Mouse (Mus musculus): ENCODE results near the gene Rp2. TPM values are rescaled to one million over a fixed set of nuclear protein-coding genes. Genes with fewer than 3 reads are reported as not detected.
"Not testable (repeated sequence)": the region's sequence is repeated elsewhere in the genome, so short reads cannot be mapped to it uniquely, and the experiment has no call there.

Gene Rp2
- polyA plus RNA-seq (2015; fragmentation: Nextera tagmentation; extraction: Ambion mirVana), result 12.0 and 12.3 TPM in 2 replicates

GRCm38 (mm10) chrX:20364391-20365365 is at the start of gene Rp2:
Gene Rp2 (plus strand): TSS chrX:20364481.
- no peaks in the 10 kb centered on the region for H3K9me3 ChIP-seq
- no peaks in the 10 kb centered on the region for H3K27me3 ChIP-seq (replicated peaks)
- H3K4me2 ChIP-seq, result peak within 1 kb of the TSS; percentile 70
- 9% methylated on average over 35 of the region's 35 CpGs for WGBS
- peak within 1 kb of the TSS; percentile 77 for H3K27ac ChIP-seq (replicated peaks)
- H3K4me3 ChIP-seq, result peak within 1 kb of the TSS; percentile 71
- H3K4me1 ChIP-seq, result no peaks in the 10 kb centered on the region
- no peaks in the 10 kb centered on the region for H3K36me3 ChIP-seq
- ATAC-seq (ENCODE audit: extremely low read depth, insufficient number of reproducible peaks, low FRiP score, low TSS enrichment), result peak; percentile 98
- peak within 1 kb of the TSS; percentile 84 for H3K9ac ChIP-seq

GRCm38 (mm10) chrX:20332756-20333155 is 31.5 kb upstream of the Rp2 start:
- Histone ChIP-seq H3K27ac (replicated peaks) (no peak overlapping the region), H3K36me3 (no peaks in the 10 kb centered on the region), H3K27me3 (replicated peaks) (no peaks in the 10 kb centered on the region), H3K4me1 (no peaks in the 10 kb centered on the region), H3K4me2 (no peak overlapping the region), H3K4me3 (no peak overlapping the region), H3K9me3 (no peaks in the 10 kb centered on the region), H3K9ac (no peak overlapping the region)
- ATAC-seq (ENCODE audit: extremely low read depth, insufficient number of reproducible peaks, low FRiP score, low TSS enrichment), result no peak
- 47% methylated on average over 1 of the region's 1 CpGs for WGBS

- Histone ChIP-seq H3K4me3 (no peak overlapping the region), H3K4me1 (no peaks in the 10 kb centered on the region), H3K4me2 (no peak overlapping the region), H3K27ac (replicated peaks) (no peak overlapping the region), H3K27me3 (replicated peaks) (no peaks in the 10 kb centered on the region), H3K9me3 (no peaks in the 10 kb centered on the region), H3K9ac (no peak overlapping the region), H3K36me3 (no peaks in the 10 kb centered on the region)
- 16% methylated on average over 2 of the region's 2 CpGs for WGBS
- no peak for ATAC-seq (ENCODE audit: extremely low read depth, insufficient number of reproducible peaks, low FRiP score, low TSS enrichment)
Observed at GRCm38 (mm10) chrX:20335722-20336121, 28.6 kb upstream of the Rp2 start.

GRCm38 (mm10) chrX:20344980-20345379 is 19.3 kb upstream of the Rp2 start:
- ATAC-seq (ENCODE audit: extremely low read depth, insufficient number of reproducible peaks, low FRiP score, low TSS enrichment), result no peak
- H3K9me3 ChIP-seq, result no peaks in the 10 kb centered on the region
- H3K27me3 ChIP-seq (replicated peaks), result no peaks in the 10 kb centered on the region
- H3K4me1 ChIP-seq, result no peaks in the 10 kb centered on the region
- H3K4me2 ChIP-seq, result no peak overlapping the region
- no peak overlapping the region for H3K27ac ChIP-seq (replicated peaks)
- no peak overlapping the region for H3K9ac ChIP-seq
- no peak overlapping the region for H3K4me3 ChIP-seq
- H3K36me3 ChIP-seq, result no peaks in the 10 kb centered on the region

- no peak overlapping the region for H3K4me2 ChIP-seq
- ATAC-seq (ENCODE audit: extremely low read depth, insufficient number of reproducible peaks, low FRiP score, low TSS enrichment), result no peak
- H3K9me3 ChIP-seq, result no peaks in the 10 kb centered on the region
- H3K9ac ChIP-seq, result no peak overlapping the region
- H3K27me3 ChIP-seq (replicated peaks), result no peaks in the 10 kb centered on the region
- 46% methylated on average over 3 of the region's 3 CpGs for WGBS
- H3K27ac ChIP-seq (replicated peaks), result no peak overlapping the region
- no peaks in the 10 kb centered on the region for H3K36me3 ChIP-seq
- no peak overlapping the region for H3K4me3 ChIP-seq
- H3K4me1 ChIP-seq, result no peaks in the 10 kb centered on the region
Observed at GRCm38 (mm10) chrX:20346355-20346754, 17.9 kb upstream of the Rp2 start.

- WGBS, result 87% methylated on average over 4 of the region's 4 CpGs
- H3K4me3 ChIP-seq; H3K9me3 ChIP-seq; H3K9ac ChIP-seq; H3K4me1 ChIP-seq; H3K27ac ChIP-seq (replicated peaks); H3K4me2 ChIP-seq; H3K27me3 ChIP-seq (replicated peaks); H3K36me3 ChIP-seq; ATAC-seq (ENCODE audit: extremely low read depth, insufficient number of reproducible peaks, low FRiP score, low TSS enrichment): not testable (repeated sequence)
Observed at GRCm38 (mm10) chrX:20350241-20350640, 14.0 kb upstream of the Rp2 start.

GRCm38 (mm10) chrX:20355283-20355682 is 9.0 kb upstream of the Rp2 start:
- H3K36me3 ChIP-seq, result no peaks in the 10 kb centered on the region

GRCm38 (mm10) chrX:20356309-20356708 is 8.0 kb upstream of the Rp2 start:
- no peak overlapping the region for H3K9ac ChIP-seq
- WGBS, result 29% methylated on average over 3 of the region's 3 CpGs
- no peak overlapping the region for H3K27ac ChIP-seq (replicated peaks)
- no peaks in the 10 kb centered on the region for H3K4me1 ChIP-seq
- no peaks in the 10 kb centered on the region for H3K36me3 ChIP-seq
- no peak overlapping the region for H3K4me3 ChIP-seq
- H3K27me3 ChIP-seq (replicated peaks), result no peaks in the 10 kb centered on the region
- ATAC-seq (ENCODE audit: extremely low read depth, insufficient number of reproducible peaks, low FRiP score, low TSS enrichment), result no peak
- no peaks in the 10 kb centered on the region for H3K9me3 ChIP-seq
- no peak overlapping the region for H3K4me2 ChIP-seq

More at GRCm38 (mm10) chrX:20355283-20355682, 9.0 kb upstream of the Rp2 start:
- no peaks in the 10 kb centered on the region for H3K4me1 ChIP-seq
- 70% methylated on average over 1 of the region's 1 CpGs for WGBS
- no peak for ATAC-seq (ENCODE audit: extremely low read depth, insufficient number of reproducible peaks, low FRiP score, low TSS enrichment)
- H3K4me3 ChIP-seq, result no peak overlapping the region
- H3K9ac ChIP-seq, result no peak overlapping the region
- H3K27me3 ChIP-seq (replicated peaks), result no peaks in the 10 kb centered on the region
- H3K4me2 ChIP-seq, result no peak overlapping the region
- H3K27ac ChIP-seq (replicated peaks), result no peak overlapping the region
- H3K9me3 ChIP-seq, result no peaks in the 10 kb centered on the region

- Histone ChIP-seq H3K4me1 (no peaks in the 10 kb centered on the region), H3K36me3 (no peaks in the 10 kb centered on the region), H3K27me3 (replicated peaks) (no peaks in the 10 kb centered on the region), H3K27ac (replicated peaks) (no peak overlapping the region), H3K4me3 (peak overlapping the region; percentile 17), H3K9me3 (no peaks in the 10 kb centered on the region), H3K9ac (no peak overlapping the region), H3K4me2 (peak overlapping the region; percentile 48)
- WGBS, result 47% methylated on average over 1 of the region's 1 CpGs
- ATAC-seq (ENCODE audit: extremely low read depth, insufficient number of reproducible peaks, low FRiP score, low TSS enrichment), result no peak
Observed at GRCm38 (mm10) chrX:20366036-20366435, 1.8 kb downstream of the Rp2 start.

GRCm38 (mm10) chrX:20379347-20380014 is 15.2 kb downstream of the Rp2 start:
- no peak for ATAC-seq (ENCODE audit: extremely low read depth, insufficient number of reproducible peaks, low FRiP score, low TSS enrichment)
- H3K4me1 ChIP-seq, result no peaks in the 10 kb centered on the region
- H3K4me3 ChIP-seq, result no peak overlapping the region
- H3K36me3 ChIP-seq, result peaks cover 5% of the 10 kb centered on the region
- H3K9me3 ChIP-seq, result no peaks in the 10 kb centered on the region
- H3K4me2 ChIP-seq, result no peak overlapping the region
- WGBS, result 70% methylated on average over 7 of the region's 7 CpGs
- no peak overlapping the region for H3K27ac ChIP-seq (replicated peaks)
- no peaks in the 10 kb centered on the region for H3K27me3 ChIP-seq (replicated peaks)
- no peak overlapping the region for H3K9ac ChIP-seq

- Histone ChIP-seq H3K27me3 (replicated peaks) (no peaks in the 10 kb centered on the region), H3K36me3 (peaks cover 5% of the 10 kb centered on the region), H3K9ac (no peak overlapping the region), H3K4me3 (no peak overlapping the region), H3K4me2 (no peak overlapping the region), H3K9me3 (no peaks in the 10 kb centered on the region), H3K4me1 (no peaks in the 10 kb centered on the region), H3K27ac (replicated peaks) (no peak overlapping the region)
- WGBS, result 81% methylated on average over 6 of the region's 6 CpGs
- no peak for ATAC-seq (ENCODE audit: extremely low read depth, insufficient number of reproducible peaks, low FRiP score, low TSS enrichment)
Observed at GRCm38 (mm10) chrX:20382260-20382659, 18.0 kb downstream of the Rp2 start.

Measured in heart, embryonic 13.5 days (tissue).